Mouse (Mus musculus): ENCODE measurements at regions not wholly inside any gene's neighbourhood (a gene's known extent, or its start where the extent isn't known, plus 50 kb on each side); places are given as distances from the start of the nearest gene placed in this dataset.

GRCm38 (mm10) chr13:84565644-84566532, 343.8 kb downstream of the Tmem161b start:
- DNase-seq (ENCODE audit: low spot score in 2 of 2), result peak; percentile 1 to 14

- DNase-seq (ENCODE audit: low spot score in 2 of 2), result no peak
Measured at GRCm38 (mm10) chr13:84566533-84566832, 344.4 kb downstream of the Tmem161b start.

- no peak for DNase-seq (ENCODE audit: low spot score in 2 of 2)
Measured at GRCm38 (mm10) chr13:84569371-84569770, 347.3 kb downstream of the Tmem161b start.

GRCm38 (mm10) chr13:84570206-84570605, 348.1 kb downstream of the Tmem161b start:
- DNase-seq (ENCODE audit: low spot score in 2 of 2), result no peak

- DNase-seq (ENCODE audit: low spot score in 2 of 2), result peak; percentile 30 to 51
Measured at GRCm38 (mm10) chr13:84570984-84571844, 349.1 kb downstream of the Tmem161b start.

GRCm38 (mm10) chr13:84571845-84572193, 349.7 kb downstream of the Tmem161b start:
- DNase-seq (ENCODE audit: low spot score in 2 of 2), result no peak

- DNase-seq (ENCODE audit: low spot score in 2 of 2), result no peak
Measured at GRCm38 (mm10) chr13:84572231-84572630, 350.1 kb downstream of the Tmem161b start.

- no peak for DNase-seq (ENCODE audit: low spot score in 2 of 2)
Measured at GRCm38 (mm10) chr13:84596585-84597142, 374.6 kb downstream of the Tmem161b start.

- DNase-seq (ENCODE audit: low spot score in 2 of 2), result no peak
Measured at GRCm38 (mm10) chr13:84602612-84603011, 380.5 kb downstream of the Tmem161b start.

- DNase-seq (ENCODE audit: low spot score in 2 of 2), result peak in 1 of 2 experiments; percentile 1
Measured at GRCm38 (mm10) chr13:84612497-84612896, 390.4 kb downstream of the Tmem161b start.

- DNase-seq (ENCODE audit: low spot score in 2 of 2), result peak; percentile 48 to 87
Measured at GRCm38 (mm10) chr13:84613004-84613403, 390.9 kb downstream of the Tmem161b start.

GRCm38 (mm10) chr13:84624691-84625090, 402.6 kb downstream of the Tmem161b start:
- DNase-seq (ENCODE audit: low spot score in 2 of 2), result no peak

GRCm38 (mm10) chr13:84625527-84625926, 403.4 kb downstream of the Tmem161b start:
- no peak for DNase-seq (ENCODE audit: low spot score in 2 of 2)

GRCm38 (mm10) chr13:84625927-84626326, 403.8 kb downstream of the Tmem161b start:
- DNase-seq (ENCODE audit: low spot score in 2 of 2), result no peak

GRCm38 (mm10) chr13:84626397-84626796, 404.3 kb downstream of the Tmem161b start:
- DNase-seq (ENCODE audit: low spot score in 2 of 2), result no peak

GRCm38 (mm10) chr13:84630686-84631085, 408.6 kb downstream of the Tmem161b start:
- DNase-seq (ENCODE audit: low spot score in 2 of 2), result peak in 1 of 2 experiments; percentile 34

GRCm38 (mm10) chr13:84632493-84632892, 410.4 kb downstream of the Tmem161b start:
- DNase-seq (ENCODE audit: low spot score in 2 of 2), result no peak

- no peak for DNase-seq (ENCODE audit: low spot score in 2 of 2)
Measured at GRCm38 (mm10) chr13:84636831-84637230, 414.7 kb downstream of the Tmem161b start.

- no peak for DNase-seq (ENCODE audit: low spot score in 2 of 2)
Measured at GRCm38 (mm10) chr13:84637606-84638005, 415.5 kb downstream of the Tmem161b start.

GRCm38 (mm10) chr13:84638401-84638934, 416.4 kb downstream of the Tmem161b start:
- DNase-seq (ENCODE audit: low spot score in 2 of 2), result no peak

- DNase-seq (ENCODE audit: low spot score in 2 of 2), result no peak
Measured at GRCm38 (mm10) chr13:84639087-84640022, 417.3 kb downstream of the Tmem161b start.

All from frontal cortex, postnatal 36 days (tissue).